Mouse (Mus musculus) heart, postnatal 25 days (tissue): ENCODE data around the gene Vav3. TPM values are rescaled to one million over a fixed set of nuclear protein-coding genes. Genes with fewer than 3 reads are reported as not detected.

Experiments used
- DNase-seq: peaks from one replicate; pipeline ENCODE4 v3.0.0; 2022; ENCODE audit warnings: low spot score
- intact Hi-C: fragments of 180-260 bp; cut with DNase I; formaldehyde crosslinking; loops from one replicate; pipeline ENCODE4 v1.15.1; 2025
- total RNA-seq, 2 experiments: library from RNA; stranded (reverse); gene quantifications; 2 replicates each; pipeline ENCODE4 v1.2.3; 2021

Gene Vav3
- 1 to 10 TPM; 6.2 to 6.3 TPM for total RNA-seq

DNA sequence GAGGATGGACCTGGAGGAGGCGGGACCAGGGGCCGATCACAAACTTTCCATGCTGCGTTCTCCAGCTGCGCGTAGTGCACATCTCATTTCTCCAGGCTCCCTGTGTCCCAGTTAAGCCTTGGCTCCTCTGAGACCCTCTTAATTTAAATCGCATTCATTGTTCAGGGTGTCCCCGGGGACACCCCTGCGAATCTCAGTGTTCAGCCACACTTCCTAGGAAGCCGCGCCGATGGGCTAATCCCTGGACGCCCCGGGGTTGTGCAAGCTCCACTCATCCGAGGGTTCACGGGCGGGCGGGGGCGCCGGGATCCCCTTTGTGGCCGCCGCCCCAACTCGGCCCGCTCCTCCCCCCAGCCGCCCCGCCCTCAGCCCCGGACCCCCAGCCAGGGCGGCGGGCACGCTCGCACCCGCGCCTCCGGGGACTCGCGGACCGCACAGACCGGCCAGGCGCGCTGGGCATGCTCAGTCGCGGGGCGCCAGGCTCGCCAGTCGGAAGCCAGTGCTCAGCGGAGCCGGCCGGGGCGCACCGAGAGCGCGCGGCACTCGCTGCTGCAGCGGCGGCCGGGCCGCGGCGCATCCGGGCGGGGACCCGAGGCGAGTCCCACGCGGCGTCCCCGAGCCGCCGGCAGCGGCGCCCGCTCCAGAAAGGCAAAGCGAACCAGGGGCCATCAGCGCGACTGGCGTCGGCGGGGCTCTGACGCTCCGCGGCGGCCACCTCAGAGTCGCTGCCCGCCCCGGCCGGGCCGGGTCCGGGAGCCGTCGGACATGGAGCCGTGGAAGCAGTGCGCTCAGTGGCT lies at the start of gene Vav3:
Gene Vav3, plus strand, starts transcription at position 380 of the 797 bp plus-strand sequence.
- intact Hi-C loops, result loop anchor here (5.0 kb wide), 2 partner anchors 47 to 152 kb away; no protein-coding TSS in a partner anchor
- DNase-seq, result peak; percentile 53

DNA sequence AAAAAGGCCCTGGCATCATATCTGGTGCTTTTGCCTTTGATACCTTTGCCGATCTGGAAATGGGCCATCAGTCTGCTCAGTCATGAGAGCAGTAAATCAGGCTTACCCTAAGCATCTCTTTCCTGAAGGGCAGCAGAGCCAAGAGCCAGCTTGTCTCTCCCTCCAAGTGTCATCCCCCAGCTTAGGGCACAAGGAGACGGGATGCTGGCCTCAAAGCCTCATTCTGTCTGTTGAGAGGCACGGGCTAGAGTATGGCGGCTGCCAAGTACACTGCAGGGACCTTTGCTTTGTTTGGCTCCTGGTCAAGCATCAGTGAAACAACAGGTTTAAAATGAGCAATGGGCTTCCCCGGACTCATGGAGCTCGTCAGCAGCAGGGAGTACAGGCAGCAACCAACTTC lies 41.6 kb upstream of the Vav3 start:
- intact Hi-C loops, result no loop called here
- DNase-seq, result no peak

DNA sequence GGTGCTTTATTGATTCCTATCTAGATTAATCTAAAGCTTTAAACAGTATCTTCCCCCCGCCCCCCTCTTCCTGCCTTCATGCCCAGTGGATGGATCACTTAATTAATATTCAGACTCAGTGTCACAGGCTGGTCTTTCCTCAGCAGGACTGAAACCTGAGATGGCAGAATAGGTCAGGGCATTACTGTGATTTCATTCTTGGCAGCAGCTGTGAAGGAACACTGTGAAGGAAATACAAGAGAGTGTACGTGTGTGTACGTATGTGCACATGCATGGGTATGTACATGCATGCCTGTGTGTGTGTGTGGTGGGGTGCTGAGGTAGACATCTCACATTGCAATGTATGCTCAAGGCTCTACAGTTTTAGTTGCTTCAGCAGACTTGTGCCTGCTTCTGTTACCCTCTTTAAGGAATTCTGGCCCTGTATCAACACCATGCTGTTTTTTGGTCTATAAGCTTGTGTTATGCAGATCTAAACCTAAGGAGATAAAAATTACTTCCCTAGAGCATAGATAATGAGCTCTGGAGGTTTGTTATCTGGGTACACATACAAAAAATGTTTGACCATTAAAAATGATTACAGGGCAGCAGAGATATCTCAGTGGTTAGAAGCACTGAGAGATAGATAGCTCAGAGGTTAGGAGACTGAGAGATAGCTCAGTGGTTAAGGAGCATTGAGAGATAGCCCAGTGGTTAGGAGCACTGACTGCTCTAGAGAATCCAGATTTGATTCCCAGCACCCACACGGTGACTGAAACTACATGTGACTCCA lies 41.0 kb upstream of the Vav3 start:
- no peak for DNase-seq
- intact Hi-C loops, result no loop called here

DNA sequence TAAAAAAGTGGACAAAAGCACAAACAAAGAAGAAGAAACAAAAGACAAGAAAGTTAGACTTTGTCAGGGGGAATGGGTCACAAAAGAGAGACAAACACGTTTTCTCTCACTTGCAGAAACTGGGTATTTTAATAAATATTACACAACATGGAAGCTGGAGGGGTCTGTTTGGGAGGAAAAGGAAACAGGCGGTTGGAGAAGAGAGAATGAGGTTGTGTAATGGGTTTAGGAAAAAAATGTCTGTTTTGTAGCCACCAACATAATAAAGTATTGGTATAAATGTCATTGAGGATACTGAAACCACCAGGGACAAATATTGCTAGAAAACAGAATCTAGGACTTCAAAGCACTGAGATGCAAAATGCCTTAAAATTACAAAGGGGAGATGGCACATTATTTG lies 38.4 kb upstream of the Vav3 start:
- DNase-seq, result no peak
- intact Hi-C loops, result no loop called here

DNA sequence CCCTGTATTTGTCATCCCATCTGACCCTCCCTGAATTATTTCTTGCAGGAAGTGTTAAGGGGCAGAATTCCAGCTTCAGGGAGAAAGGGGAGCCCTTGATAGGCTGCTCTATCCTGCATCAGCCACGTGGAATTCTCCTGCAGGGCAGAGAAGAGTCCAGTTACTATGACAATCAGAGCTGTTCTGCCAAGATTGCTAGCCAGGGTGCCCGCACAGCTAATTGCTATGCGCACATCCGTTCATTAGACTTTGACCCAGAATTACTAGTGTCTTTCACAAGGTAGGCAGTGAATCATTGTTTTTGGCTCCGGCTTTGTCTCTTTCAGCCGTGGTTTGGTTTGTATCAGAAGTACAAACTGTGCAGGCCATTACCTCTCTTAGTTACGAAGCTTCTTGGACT lies 33.0 kb upstream of the Vav3 start:
- no peak for DNase-seq
- intact Hi-C loops, result loop anchor here (5.0 kb wide), 1 partner anchor 55 kb away; no protein-coding TSS in a partner anchor

DNA sequence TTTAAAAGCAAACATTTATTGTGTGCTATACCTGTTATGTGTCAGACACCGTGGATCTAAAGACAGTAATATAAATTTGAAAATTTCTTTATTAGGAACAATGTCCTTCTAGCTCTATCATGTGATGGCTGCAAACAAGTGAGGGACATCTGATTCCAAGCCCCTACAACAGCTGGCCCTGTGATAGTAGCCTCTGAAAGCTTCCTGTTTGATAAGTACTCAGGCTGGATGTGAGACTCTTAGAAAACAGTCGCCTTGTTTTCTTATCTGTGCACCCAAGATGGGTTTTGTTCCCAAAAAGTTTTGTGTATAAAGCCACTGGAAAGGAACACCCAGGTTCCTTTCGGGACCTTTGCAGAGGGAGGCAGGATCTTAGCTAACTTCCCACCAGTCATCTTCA lies 32.0 kb upstream of the Vav3 start:
- intact Hi-C loops, result loop anchor here (5.0 kb wide), 1 partner anchor 56 kb away; no protein-coding TSS in a partner anchor
- DNase-seq, result no peak

DNA sequence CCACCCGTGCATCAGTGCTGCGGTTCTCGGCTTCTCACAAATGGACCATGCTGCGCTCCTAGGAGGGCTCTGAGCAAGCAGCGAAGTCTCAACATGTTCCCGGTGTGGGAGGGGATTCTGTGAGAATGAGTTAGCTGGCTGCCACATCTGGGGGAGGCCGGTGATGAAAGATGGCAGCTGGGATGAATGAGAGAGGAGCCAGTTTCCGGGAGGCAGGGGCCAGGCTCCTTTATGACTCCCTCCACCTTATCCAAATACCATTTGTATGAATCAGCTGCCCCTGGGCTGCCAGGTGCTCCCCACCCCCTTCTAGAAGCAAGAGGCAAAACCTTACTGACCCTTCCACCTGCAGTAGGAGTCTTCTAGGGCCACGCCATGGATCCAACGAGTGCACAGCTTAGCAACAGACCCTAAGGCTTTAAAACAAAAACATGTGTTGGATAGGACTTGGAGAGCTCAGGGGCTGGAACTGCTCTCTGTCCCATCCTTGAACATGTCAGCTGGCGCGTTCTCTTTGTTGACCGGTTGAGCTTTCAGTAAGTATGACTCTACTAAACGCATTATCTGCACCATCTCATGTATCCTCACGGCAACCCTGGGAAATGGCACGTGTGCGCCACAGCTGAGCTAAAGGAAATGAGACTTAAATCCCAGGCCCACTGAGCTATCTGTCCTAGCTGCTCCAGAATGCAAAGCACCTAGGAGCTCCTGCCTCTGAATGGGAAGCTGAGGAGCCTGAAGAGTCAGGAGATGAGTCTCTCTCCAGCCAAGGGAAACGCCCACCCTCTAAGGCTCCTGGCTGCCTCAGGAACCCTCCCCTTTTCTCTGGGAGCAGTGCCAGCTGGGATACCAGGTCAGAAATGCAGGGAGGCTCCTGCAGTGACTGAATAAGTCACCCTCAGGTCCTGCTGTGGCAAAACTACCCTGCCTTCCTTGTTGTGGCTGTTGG lies 30.9 kb upstream of the Vav3 start:
- intact Hi-C loops, result loop anchor here (5.0 kb wide), 2 partner anchors 43 to 57 kb away; no protein-coding TSS in a partner anchor
- peak; percentile 72 for DNase-seq

DNA sequence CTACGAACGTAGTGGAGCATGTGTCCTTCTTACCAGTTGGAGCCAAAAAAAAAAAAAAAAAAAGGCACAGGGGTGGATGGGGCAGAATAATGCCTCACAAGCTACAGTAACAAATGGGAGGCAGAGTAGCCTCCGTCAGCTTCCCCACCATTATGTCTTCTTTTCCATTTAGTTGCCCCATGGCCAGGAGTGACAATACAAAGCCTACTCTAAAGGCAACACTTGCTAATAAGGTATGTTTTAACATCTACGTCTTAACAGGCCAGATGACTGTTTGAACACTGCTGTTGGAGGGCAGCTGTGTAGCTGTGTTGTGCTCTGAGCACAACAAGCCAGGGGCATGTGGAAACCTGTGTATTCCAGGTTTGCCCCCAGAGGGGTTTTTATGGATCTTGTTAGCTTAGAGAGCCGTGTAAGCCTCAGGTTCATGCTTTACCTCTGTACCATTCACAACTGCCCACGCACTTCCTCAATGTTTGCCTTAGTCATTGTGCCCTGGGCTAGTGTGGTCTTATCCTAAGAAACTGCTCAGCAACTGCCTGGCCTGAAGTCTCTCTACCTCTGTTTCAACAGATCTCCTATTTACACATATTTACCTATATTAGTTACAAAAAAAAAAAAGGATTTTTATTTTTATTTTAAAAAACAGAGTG lies 29.2 kb upstream of the Vav3 start:
- intact Hi-C loops, result loop anchor here (5.0 kb wide), 1 partner anchor 41 kb away; no protein-coding TSS in a partner anchor
- DNase-seq, result no peak

DNA sequence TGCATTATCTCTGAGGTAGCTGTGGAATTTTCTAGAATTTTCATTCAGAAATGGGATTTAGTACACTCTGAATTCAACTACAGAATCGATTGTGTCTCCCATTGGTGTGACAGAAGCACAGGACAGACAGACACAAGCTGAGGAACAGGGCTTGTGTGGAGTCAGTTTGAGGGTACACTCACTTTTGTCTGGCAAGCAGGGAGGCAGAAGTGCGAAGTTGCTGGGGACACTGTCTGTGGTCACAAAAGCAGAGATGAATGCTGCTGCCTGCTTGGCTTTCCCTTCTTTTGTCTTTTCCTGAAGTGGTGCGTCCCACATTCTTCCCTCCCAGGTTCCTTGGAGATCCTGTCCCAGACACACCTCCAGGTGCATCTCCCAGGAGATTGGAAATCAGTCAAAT lies 28.6 kb upstream of the Vav3 start:
- intact Hi-C loops, result loop anchor here (5.0 kb wide), 1 partner anchor 40 kb away; no protein-coding TSS in a partner anchor

DNA sequence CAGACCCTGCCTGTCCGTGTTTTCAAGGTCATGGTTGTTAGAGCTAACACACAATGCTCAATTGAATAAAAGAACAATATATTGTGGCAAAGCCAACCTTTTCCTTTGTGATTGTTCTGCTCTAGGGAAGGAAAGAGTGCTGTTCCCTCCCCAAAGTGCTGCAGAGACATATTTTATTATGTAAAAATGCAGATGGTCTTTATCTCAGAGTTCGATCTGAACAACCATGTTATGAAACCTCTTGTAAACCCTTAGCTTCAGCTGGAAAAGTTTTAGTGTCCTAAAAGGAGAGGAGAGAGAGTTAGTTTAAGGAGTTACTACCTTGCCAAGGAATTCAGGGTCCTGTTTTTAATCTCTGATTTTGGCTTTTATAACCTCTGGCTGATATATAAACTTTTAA lies 27.0 kb upstream of the Vav3 start:
- intact Hi-C loops, result loop anchor here (5.0 kb wide), 1 partner anchor 39 kb away; no protein-coding TSS in a partner anchor
- DNase-seq, result no peak

More for the DNA sequence above, 28.6 kb upstream of the Vav3 start:
- DNase-seq, result no peak

DNA sequence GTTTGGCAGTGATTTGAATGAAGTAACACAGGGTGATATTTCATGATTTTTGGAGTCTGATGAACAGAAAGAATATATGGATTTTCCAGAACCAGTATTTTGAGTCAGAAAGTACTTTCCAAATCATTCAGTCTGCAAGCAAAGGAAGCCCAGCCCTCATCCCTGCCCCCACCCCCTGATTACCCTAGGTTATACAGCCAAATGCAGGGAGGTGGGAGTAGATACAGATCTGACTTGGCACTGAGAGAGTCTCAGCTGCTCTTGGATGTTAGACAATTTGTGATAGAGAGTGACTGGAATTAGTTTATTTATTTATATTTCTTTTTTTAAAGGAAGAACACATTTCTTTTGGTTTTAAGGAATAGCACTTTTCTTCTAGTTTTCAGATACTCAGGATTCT lies 18.2 kb upstream of the Vav3 start:
- DNase-seq, result no peak
- intact Hi-C loops, result no loop called here

DNA sequence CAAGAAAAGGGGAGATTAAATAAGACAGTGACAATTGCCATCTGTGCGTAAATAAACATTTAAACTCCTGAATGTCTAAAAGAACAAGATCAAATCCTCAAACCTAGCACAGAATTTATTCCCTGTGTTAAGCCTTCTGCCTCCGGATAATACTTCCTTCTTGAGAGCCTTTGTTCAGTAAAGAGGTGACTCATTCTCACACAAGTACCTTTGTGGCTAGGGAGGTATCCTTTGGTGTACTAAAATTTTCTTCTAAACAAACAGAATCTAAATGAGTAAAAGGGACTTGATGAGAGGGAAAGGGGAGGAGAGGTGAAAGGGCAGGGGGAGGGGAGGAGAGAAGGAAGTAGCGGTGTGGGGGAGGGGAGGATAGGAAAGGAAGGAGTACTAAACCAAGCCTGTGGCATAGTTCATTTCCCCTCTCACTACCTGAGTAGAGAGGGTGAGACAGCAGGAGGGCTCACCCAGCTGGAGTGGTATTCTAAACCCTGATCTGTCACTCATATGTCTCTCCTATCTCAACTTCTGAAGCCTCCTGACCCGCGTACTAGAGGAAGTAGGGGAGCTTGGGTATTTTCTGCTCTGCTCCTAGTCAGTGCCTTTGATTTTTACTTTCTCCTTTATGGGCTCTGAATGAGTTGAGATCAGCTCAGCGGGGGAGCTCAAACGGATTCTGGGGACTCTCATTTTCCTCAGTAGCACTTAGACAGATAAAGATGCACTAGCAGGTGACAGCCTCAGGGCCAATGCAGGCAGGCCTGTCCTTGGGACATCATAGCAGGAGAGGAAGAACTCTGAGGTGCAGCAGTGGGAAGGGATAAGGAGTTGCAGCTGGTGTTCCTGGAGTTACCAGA lies 16.8 kb upstream of the Vav3 start:
- intact Hi-C loops, result no loop called here

DNA sequence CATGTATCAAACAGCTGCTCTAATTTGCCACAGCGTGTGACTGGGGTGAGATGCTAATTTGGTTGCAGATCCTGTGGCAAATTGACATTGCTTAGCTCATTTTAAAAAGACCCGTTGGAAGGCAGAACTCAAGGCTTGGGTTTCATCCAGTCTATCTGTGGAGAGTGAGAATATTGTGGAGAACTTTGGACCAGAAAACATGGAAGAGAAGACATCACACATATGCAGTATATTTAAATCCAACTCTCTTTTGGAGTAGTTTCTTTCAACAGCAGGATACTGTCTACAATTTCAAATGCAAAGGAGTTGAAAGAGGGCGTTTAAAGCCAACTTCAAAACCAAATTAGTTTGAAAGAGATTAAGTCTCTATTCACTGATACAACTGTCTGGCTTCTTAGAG lies 13.3 kb upstream of the Vav3 start:
- intact Hi-C loops, result no loop called here
- DNase-seq, result no peak

More for the DNA sequence above, 16.8 kb upstream of the Vav3 start:
- no peak for DNase-seq

DNA sequence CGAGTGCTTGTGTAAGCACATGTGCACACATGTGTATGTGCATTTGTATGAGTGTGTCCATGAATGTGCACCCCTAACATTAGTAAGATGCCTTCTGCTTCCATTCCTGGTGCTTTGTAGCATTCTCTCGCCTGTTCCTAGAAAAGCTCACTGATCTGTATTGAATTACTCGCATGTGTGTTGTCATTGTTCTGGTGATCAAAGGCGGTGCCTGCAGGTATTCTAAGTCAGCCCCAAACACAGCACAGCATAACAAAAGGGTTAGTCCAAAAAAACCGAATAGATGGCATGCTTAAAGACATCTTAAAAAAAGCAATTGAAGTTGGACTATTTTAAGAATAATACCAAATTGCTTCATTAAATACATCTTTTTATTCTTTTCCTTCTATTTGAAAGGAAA lies 7.7 kb upstream of the Vav3 start:
- intact Hi-C loops, result loop anchor here (10.0 kb wide), 1 partner anchor 78 kb away; no protein-coding TSS in a partner anchor
- no peak for DNase-seq

DNA sequence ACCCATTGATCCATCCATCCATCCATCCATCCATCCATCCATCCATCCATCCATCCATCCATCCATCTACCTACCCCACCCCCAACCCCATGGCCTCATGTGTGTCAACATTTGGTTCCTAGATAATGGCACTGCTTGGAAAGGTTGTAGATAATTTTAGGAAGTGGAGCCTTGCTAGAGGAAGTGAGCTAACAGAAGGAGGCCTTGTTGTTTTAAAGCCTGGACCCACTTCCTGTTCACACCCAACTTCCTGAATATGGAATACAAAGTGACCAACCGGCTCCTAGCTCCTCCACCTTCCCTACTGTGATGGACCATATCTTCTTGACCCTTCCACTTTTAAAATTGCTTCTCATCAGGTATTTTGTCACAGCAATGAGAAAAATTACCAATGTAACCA lies 5.0 kb upstream of the Vav3 start:
- no peak for DNase-seq
- intact Hi-C loops, result loop anchor here (10.0 kb wide), 1 partner anchor 81 kb away; no protein-coding TSS in a partner anchor

DNA sequence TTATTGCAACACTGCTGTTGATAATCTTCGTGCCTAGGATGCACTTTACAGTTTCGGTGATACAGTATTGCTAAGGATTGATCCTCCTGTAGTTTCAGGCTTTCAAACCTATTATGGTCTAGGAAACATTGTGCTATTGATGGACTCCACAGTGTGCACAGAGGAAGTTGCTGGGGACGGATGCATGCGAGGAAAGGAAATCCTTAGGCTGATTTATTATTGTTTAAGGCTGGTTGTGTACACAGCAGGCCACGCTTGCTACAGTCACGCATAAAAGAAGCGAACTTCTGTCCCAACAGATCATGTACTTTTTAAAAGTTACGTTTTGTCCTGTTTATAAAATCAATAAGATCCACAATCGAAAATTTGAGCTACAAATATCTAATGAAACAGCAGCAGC lies 1.2 kb upstream of the Vav3 start:
- no peak for DNase-seq
- intact Hi-C loops, result loop anchor here (10.0 kb wide), 1 partner anchor 84 kb away; no protein-coding TSS in a partner anchor

DNA sequence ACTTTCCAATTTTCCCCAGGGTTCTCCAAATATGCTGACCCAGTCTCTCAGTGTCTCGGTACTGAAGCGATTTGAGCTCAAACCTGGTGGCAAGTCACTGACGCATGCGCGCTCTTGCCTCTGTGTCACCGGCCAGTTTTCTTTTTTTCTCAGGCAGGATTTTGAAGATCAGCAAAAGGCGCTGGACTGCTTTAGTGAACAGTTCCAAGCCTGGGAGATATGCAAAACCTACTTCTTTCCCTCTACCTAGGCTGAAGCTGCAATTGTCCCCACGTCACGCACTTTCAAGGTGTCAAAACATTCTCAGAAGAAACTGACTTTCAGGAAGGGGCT lies 546 bp upstream of the Vav3 start:
- intact Hi-C loops, result loop anchor here (5.0 to 10.0 kb wide), 3 partner anchors 47 to 152 kb away; no protein-coding TSS in a partner anchor

DNA sequence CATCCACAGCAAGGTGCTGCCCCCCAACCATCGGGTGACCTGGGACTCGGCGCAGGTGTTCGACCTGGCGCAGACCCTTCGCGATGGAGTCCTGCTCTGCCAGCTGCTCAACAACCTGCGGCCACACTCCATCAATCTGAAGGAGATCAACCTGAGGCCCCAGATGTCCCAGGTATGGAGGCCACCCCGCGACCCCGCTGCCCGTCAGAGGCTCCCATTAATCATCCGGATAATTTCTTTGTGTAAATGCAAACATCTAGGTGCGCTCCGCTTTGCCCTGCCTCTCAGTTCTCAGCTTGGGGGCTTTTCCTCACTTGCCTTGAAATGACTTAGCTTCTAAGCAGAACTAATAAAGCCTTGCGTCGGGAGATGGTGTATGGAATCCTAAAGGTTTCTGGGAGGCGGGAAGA lies 623 bp downstream of the Vav3 start:
- intact Hi-C loops, result loop anchor here (5.0 kb wide), 2 partner anchors 46 to 151 kb away; no protein-coding TSS in a partner anchor
- DNase-seq, result no peak

More for the DNA sequence above, 546 bp upstream of the Vav3 start:
- peak; percentile 40 for DNase-seq
